Comparison of ENCODE assay signal across 8 mouse cellular contexts in the genomic region with DNA sequence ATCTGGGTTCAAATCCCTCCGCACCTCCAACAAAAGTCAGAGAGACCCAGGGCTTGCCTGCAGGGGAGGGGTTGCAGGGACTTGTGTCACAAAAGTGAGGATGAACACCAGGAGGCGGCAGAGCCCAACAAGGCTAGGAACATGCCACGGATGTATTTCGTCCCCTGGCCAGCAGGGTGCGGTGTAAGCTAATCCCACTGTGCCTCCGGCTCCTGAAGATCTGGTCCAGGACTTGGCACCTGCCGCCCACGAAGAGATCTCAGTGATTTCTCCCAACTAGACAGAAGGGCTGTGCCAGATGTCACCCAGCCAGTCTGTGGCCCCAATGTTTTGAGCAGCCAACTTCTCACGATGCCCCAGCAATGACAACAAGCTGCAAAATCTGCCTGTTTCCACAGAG. TPM values are rescaled to one million over a fixed set of nuclear protein-coding genes. Genes with fewer than 3 reads are reported as not detected.
DNase-seq lines count a peak whose midpoint lies in the region; ATAC-seq lines count a peak whose summit lies in the region.

No protein-coding gene starts in this region.

- H3K27me3 ChIP-seq in hindbrain, embryonic 10.5 days (ENCODE audit: insufficient read depth, poor library complexity, severe bottlenecking) = no peaks in the 10 kb centered on the region
- no peaks in the 10 kb centered on the region for H3K27me3 ChIP-seq in lung, embryonic 15.5 days

- no peaks in the 10 kb centered on the region for H3K9me3 ChIP-seq in hindbrain, embryonic 10.5 days
- no peaks in the 10 kb centered on the region for H3K9me3 ChIP-seq in lung, embryonic 15.5 days

- peak overlapping the region; percentile 16; the same call in 1 of the 2 replicates for H3K4me3 ChIP-seq in hindbrain, embryonic 10.5 days
- H3K4me3 ChIP-seq in lung, embryonic 15.5 days = peak overlapping the region; percentile 12; the same call in 1 of the 2 replicates

- peak overlapping the region; percentile 49 for H3K4me2 ChIP-seq in lung, embryonic 15.5 days

- no peak overlapping the region for H3K9ac ChIP-seq in lung, embryonic 15.5 days

- DNase-seq in Muller cell, postnatal 12 days (ENCODE audit: inconsistent ontology term) = peak; percentile 89
- peak; percentile 90 for DNase-seq in cerebellum, adult 9-11 months
- DNase-seq in frontal cortex, adult 2 months (ENCODE audit: extremely low spot score in 1 of 2, low spot score in 1 of 2) = peak; percentile 90 to 96
- peak; percentile 88 for DNase-seq in hindbrain, embryonic 10.5 days (ENCODE audit: low spot score)
- peak; percentile 90 for DNase-seq in layer of hippocampus, adult 9-10 months (ENCODE audit: low spot score)
- peak; percentile 61 for DNase-seq in ovary, postnatal 10 days (ENCODE audit: low spot score)
- peak; percentile 93 for DNase-seq in thymus, postnatal 0 days (ENCODE audit: low spot score)

- 16% methylated on average over 9 of the region's 9 CpGs for WGBS in hindbrain, embryonic 10.5 days
- 13% methylated on average over 9 of the region's 9 CpGs for WGBS in lung, embryonic 15.5 days

- ATAC-seq in lung, embryonic 15.5 days (ENCODE audit: borderline replicate concordance, extremely low read depth, low FRiP score, low TSS enrichment) = peak; percentile 58; the same call in 1 of the 2 replicates

- peak overlapping the region; percentile 47; the same call in 1 of the 2 replicates for H3K27ac ChIP-seq in hindbrain, embryonic 10.5 days
- no peak overlapping the region for H3K27ac ChIP-seq in lung, embryonic 15.5 days

- peaks cover 16% of the 10 kb centered on the region for H3K4me1 ChIP-seq in hindbrain, embryonic 10.5 days (replicated peaks)
- peaks cover 6% of the 10 kb centered on the region; the same call in 1 of the 2 replicates for H3K4me1 ChIP-seq in lung, embryonic 15.5 days

- H3K36me3 ChIP-seq in hindbrain, embryonic 10.5 days = no peaks in the 10 kb centered on the region
- no peaks in the 10 kb centered on the region for H3K36me3 ChIP-seq in lung, embryonic 15.5 days

RNA-seq across cellular contexts. Expression of a gene that starts 7.7 kb away (rescaled TPM):
- 31.4 and 31.7 TPM in 2 replicates for polyA plus RNA-seq in frontal cortex, adult 2 months (2012; rRNA removed)
- 65.4 and 66.5 TPM in 2 replicates for polyA plus RNA-seq in hindbrain, embryonic 10.5 days (2016; fragmentation: Nextera tagmentation; extraction: Ambion mirVana)
- 56.9 and 60.1 TPM in 2 replicates for polyA plus RNA-seq in lung, embryonic 15.5 days (2015; fragmentation: Nextera tagmentation; extraction: Ambion mirVana)
- 37.6 and 39.1 TPM in 2 replicates for polyA plus RNA-seq in thymus, postnatal 0 days (2015; fragmentation: Nextera tagmentation; extraction: Ambion mirVana)

RNA-seq across cellular contexts. Expression of a gene that starts 38.8 kb away (rescaled TPM):
- polyA plus RNA-seq in frontal cortex, adult 2 months (2012; rRNA removed) = 9.4 and 10.6 TPM in 2 replicates
- 34.4 and 35.8 TPM in 2 replicates for polyA plus RNA-seq in hindbrain, embryonic 10.5 days (2016; fragmentation: Nextera tagmentation; extraction: Ambion mirVana)
- polyA plus RNA-seq in lung, embryonic 15.5 days (2015; fragmentation: Nextera tagmentation; extraction: Ambion mirVana) = 19.4 TPM in 2 replicates
- polyA plus RNA-seq in thymus, postnatal 0 days (2015; fragmentation: Nextera tagmentation; extraction: Ambion mirVana) = 15.9 TPM in 2 replicates

RNA-seq across cellular contexts. Expression of a gene that starts 44.9 kb away (rescaled TPM):
- polyA plus RNA-seq in frontal cortex, adult 2 months (2012; rRNA removed) = 12.6 and 13.6 TPM in 2 replicates
- polyA plus RNA-seq in hindbrain, embryonic 10.5 days (2016; fragmentation: Nextera tagmentation; extraction: Ambion mirVana) = 55.6 and 57.8 TPM in 2 replicates
- polyA plus RNA-seq in lung, embryonic 15.5 days (2015; fragmentation: Nextera tagmentation; extraction: Ambion mirVana) = 36.1 and 42.7 TPM in 2 replicates
- polyA plus RNA-seq in thymus, postnatal 0 days (2015; fragmentation: Nextera tagmentation; extraction: Ambion mirVana) = 48.2 and 49.5 TPM in 2 replicates
